Mouse (Mus musculus): Measurements from ENCODE around the gene Slc7a7. TPM values are rescaled to one million over a fixed set of nuclear protein-coding genes. Genes with fewer than 3 reads are reported as not detected.

Gene Slc7a7
- total and polyA plus RNA-seq, 3 experiments, result 20.1 to 65.6 TPM; not detected in 1

GRCm38 (mm10) chr14:54398921-54399382, 18.6 kb downstream of the Slc7a7 start:
- Histone ChIP-seq H3K9ac (ENCODE audit: control insufficient read depth, low read depth, low read length, poor library complexity, severe bottlenecking) (no peak overlapping the region), H3K9me3 (replicated peaks; ENCODE audit: insufficient read depth, low read length) (no peaks in the 10 kb centered on the region), H3K27ac (ENCODE audit: control insufficient read depth, low read depth, low read length) (no peak overlapping the region), H3K27me3 (ENCODE audit: control insufficient read depth in 1 of 2, insufficient read depth in 2 of 2, low read length in 2 of 2) (no peaks in the 10 kb centered on the region), H3K36me3 (ENCODE audit: control insufficient read depth in 1 of 2, insufficient read depth in 2 of 2, low read length in 2 of 2) (peaks cover 2 to 12% of the 10 kb centered on the region in 2 experiments; a peak in 3 of 4 replicates), H3K4me3 (ENCODE audit: control insufficient read depth in 1 of 2, insufficient read depth in 1 of 2, low read depth in 2 of 2, low read length in 2 of 2) (no peak overlapping the region), H3K4me1 (ENCODE audit: control insufficient read depth in 1 of 2, insufficient read depth in 2 of 2, low read length in 2 of 2) (no peaks in the 10 kb centered on the region), H3K79me2 (ENCODE audit: control insufficient read depth, insufficient read depth, low read length, poor library complexity) (no peaks in the 10 kb centered on the region)
- no peak for TF ChIP-seq ZNF384 (IDR thresholded peaks at IDR 0.05; ENCODE audit: low read depth, low read length)
- TF ChIP-seq POLR2AphosphoS2 (IDR thresholded peaks at IDR 0.05; ENCODE audit: low read length), result no peak
- no peak for TF ChIP-seq UBTF (IDR thresholded peaks at IDR 0.05; ENCODE audit: borderline replicate concordance, insufficient read depth, low read depth, low read length)
- TF ChIP-seq NRF1 (IDR thresholded peaks at IDR 0.05; ENCODE audit: insufficient read depth, low read depth, low read length, poor library complexity, severe bottlenecking), result no peak
- no peak for TF ChIP-seq MEF2A (IDR thresholded peaks at IDR 0.05; ENCODE audit: extremely low read depth, insufficient replicate concordance, low read depth, low read length, poor library complexity, severe bottlenecking)
- TF ChIP-seq CHD2 (IDR thresholded peaks at IDR 0.05; ENCODE audit: low read length), result no peak
- TF ChIP-seq GABPA (IDR thresholded peaks at IDR 0.05; ENCODE audit: low read depth, low read length), result no peak
- no peak for TF ChIP-seq POLR2AphosphoS5 (IDR thresholded peaks at IDR 0.05; ENCODE audit: borderline replicate concordance, low read depth, low read length)
- no peak for TF ChIP-seq CHD1 (IDR thresholded peaks at IDR 0.05; ENCODE audit: low read depth, low read length)
- TF ChIP-seq MAX (IDR thresholded peaks at IDR 0.05; ENCODE audit: low read length), result no peak
- TF ChIP-seq TAL1 (IDR thresholded peaks at IDR 0.05; ENCODE audit: low read length), result no peak
- TF ChIP-seq RAD21 (IDR thresholded peaks at IDR 0.05; ENCODE audit: low read depth, low read length), result no peak
- no peak for TF ChIP-seq USF2 (IDR thresholded peaks at IDR 0.05; ENCODE audit: borderline replicate concordance in 1 of 2, insufficient read depth in 1 of 2, low read depth in 1 of 2, low read length in 2 of 2)
- no peak for TF ChIP-seq MAZ (IDR thresholded peaks at IDR 0.05; ENCODE audit: low read depth, low read length)
- no peak for TF ChIP-seq ZMIZ1 (IDR thresholded peaks at IDR 0.05; ENCODE audit: low read depth, low read length)
- no peak for TF ChIP-seq JUND (IDR thresholded peaks at IDR 0.05; ENCODE audit: low read depth, low read length)
- no peak for TF ChIP-seq SMC3 (IDR thresholded peaks at IDR 0.05; ENCODE audit: low read depth, low read length)
- no peak for TF ChIP-seq NELFE (IDR thresholded peaks at IDR 0.05; ENCODE audit: low read depth, low read length)
- TF ChIP-seq USF1 (IDR thresholded peaks at IDR 0.05; ENCODE audit: low read depth, low read length), result no peak
- DNase-seq (ENCODE audit: low read depth, low spot score), result no peak

GRCm38 (mm10) chr14:54398528-54398916, 19.1 kb downstream of the Slc7a7 start:
- Histone ChIP-seq H3K27me3 (ENCODE audit: control insufficient read depth in 1 of 2, insufficient read depth in 2 of 2, low read length in 2 of 2) (no peaks in the 10 kb centered on the region), H3K9me3 (replicated peaks; ENCODE audit: insufficient read depth, low read length) (no peaks in the 10 kb centered on the region), H3K79me2 (ENCODE audit: control insufficient read depth, insufficient read depth, low read length, poor library complexity) (no peaks in the 10 kb centered on the region), H3K36me3 (ENCODE audit: control insufficient read depth in 1 of 2, insufficient read depth in 2 of 2, low read length in 2 of 2) (peaks cover 2 to 12% of the 10 kb centered on the region in 2 experiments; a peak in 3 of 4 replicates), H3K4me1 (ENCODE audit: control insufficient read depth in 1 of 2, insufficient read depth in 2 of 2, low read length in 2 of 2) (no peaks in the 10 kb centered on the region), H3K4me3 (ENCODE audit: control insufficient read depth in 1 of 2, insufficient read depth in 1 of 2, low read depth in 2 of 2, low read length in 2 of 2) (no peak overlapping the region), H3K9ac (ENCODE audit: control insufficient read depth, low read depth, low read length, poor library complexity, severe bottlenecking) (no peak overlapping the region), H3K27ac (ENCODE audit: control insufficient read depth, low read depth, low read length) (no peak overlapping the region)
- TF ChIP-seq ZKSCAN1 (IDR thresholded peaks at IDR 0.05; ENCODE audit: low read depth, low read length) (no peak), MYB (IDR thresholded peaks at IDR 0.05; ENCODE audit: low read depth, low read length) (no peak), MAX (IDR thresholded peaks at IDR 0.05; ENCODE audit: low read length) (no peak), TAL1 (IDR thresholded peaks at IDR 0.05; ENCODE audit: low read length) (no peak), POLR2AphosphoS2 (IDR thresholded peaks at IDR 0.05; ENCODE audit: low read length) (no peak), UBTF (IDR thresholded peaks at IDR 0.05; ENCODE audit: borderline replicate concordance, insufficient read depth, low read depth, low read length) (no peak), TBP (IDR thresholded peaks at IDR 0.05; ENCODE audit: low read depth, low read length) (no peak), USF1 (IDR thresholded peaks at IDR 0.05; ENCODE audit: low read depth, low read length) (no peak), POLR2AphosphoS5 (IDR thresholded peaks at IDR 0.05; ENCODE audit: borderline replicate concordance, low read depth, low read length) (no peak), ZNF384 (IDR thresholded peaks at IDR 0.05; ENCODE audit: low read depth, low read length) (no peak), HCFC1 (IDR thresholded peaks at IDR 0.05; ENCODE audit: low read depth, low read length) (no peak), ELF1 (IDR thresholded peaks at IDR 0.05; ENCODE audit: low read depth, low read length) (no peak), CHD1 (IDR thresholded peaks at IDR 0.05; ENCODE audit: low read depth, low read length) (no peak), JUND (IDR thresholded peaks at IDR 0.05; ENCODE audit: low read depth, low read length) (no peak), SMC3 (IDR thresholded peaks at IDR 0.05; ENCODE audit: low read depth, low read length) (no peak), TCF12 (IDR thresholded peaks at IDR 0.05; ENCODE audit: low read depth, low read length) (no peak), E2F4 (IDR thresholded peaks at IDR 0.05; ENCODE audit: borderline replicate concordance, low read depth, low read length) (no peak), ZMIZ1 (IDR thresholded peaks at IDR 0.05; ENCODE audit: low read depth, low read length) (no peak), MAZ (IDR thresholded peaks at IDR 0.05; ENCODE audit: low read depth, low read length) (no peak)
- DNase-seq (ENCODE audit: low read depth, low spot score), result no peak
